Mouse (Mus musculus) gastrocnemius, postnatal 4 days (tissue): Measurements from ENCODE around the gene Wdfy2. TPM values are rescaled to one million over a fixed set of nuclear protein-coding genes. Genes with fewer than 3 reads are reported as not detected.

Source experiments
- DNase-seq, 2 experiments: peaks; one replicate each; pipeline ENCODE4 v3.0.0; 2021 to 2022; ENCODE audit warnings: low spot score in 2 of 2, mixed read lengths in 2 of 2
- total RNA-seq, 2 experiments: library from RNA; stranded (reverse); gene quantifications; 2 replicates each; pipeline ENCODE4 v1.2.3; 2021

Gene Wdfy2
- total RNA-seq, 2 experiments from 2014 or later, result 12.4 to 14.0 TPM

DNA sequence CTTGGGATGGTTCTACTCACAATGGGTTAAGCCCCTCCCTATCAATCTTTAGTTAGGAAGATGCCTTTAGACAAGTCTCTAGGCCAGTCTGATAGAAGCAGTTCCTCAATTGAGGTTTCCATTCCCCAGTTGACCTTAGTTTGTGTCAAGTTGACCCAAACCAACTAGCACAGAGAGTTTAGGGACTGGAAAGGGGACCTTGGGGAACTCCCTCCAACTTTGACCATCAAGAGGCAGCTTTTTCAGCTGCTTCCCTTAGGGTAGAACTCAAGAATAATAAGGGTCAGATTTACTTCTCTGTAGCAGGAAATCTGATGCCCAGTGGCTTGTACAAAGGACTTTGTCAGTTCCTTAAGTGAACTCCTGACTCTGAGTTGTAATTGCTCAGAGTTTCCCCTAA is 5.0 kb downstream of the Wdfy2 start:
- no peak for DNase-seq

DNA sequence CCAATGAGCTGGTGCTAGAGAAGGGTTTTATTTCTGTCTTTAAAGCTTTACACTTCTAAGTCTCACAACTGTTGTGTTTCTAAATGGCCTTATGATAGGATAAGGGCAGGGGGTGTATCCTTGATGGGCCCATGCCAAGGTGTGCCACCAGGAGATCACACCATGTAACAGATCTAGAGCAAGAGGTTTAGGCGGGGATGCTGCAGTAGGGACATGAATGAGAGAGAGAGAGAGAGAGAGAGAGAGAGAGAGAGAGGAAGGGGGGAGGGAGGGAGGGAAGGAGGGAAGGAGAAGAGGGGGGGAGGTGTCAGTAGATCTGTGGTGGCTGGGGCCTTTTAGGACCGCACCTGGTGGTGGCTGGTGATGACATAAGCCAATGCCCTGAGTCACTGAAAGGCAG is 5.5 kb downstream of the Wdfy2 start:
- no peak for DNase-seq

DNA sequence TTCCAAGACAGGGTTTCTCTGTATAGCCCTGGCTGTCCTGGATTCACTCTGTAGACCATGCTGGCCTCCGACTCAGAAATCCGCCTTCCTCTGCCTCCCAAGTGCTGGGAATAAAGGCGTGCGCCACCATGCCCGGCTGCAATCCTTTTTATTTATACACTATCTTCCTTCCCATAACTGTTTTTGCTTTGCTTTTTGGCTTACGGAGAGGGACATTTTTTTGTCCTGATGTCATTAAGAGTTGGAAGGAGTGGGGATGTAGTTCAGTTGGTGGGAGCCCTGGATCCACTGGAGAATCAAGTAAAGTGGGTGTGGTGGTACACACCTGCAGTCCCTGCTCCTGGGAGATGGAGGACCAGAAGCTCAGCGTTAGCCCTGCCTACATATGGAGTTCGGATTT is 6.7 kb downstream of the Wdfy2 start:
- DNase-seq, result no peak

DNA sequence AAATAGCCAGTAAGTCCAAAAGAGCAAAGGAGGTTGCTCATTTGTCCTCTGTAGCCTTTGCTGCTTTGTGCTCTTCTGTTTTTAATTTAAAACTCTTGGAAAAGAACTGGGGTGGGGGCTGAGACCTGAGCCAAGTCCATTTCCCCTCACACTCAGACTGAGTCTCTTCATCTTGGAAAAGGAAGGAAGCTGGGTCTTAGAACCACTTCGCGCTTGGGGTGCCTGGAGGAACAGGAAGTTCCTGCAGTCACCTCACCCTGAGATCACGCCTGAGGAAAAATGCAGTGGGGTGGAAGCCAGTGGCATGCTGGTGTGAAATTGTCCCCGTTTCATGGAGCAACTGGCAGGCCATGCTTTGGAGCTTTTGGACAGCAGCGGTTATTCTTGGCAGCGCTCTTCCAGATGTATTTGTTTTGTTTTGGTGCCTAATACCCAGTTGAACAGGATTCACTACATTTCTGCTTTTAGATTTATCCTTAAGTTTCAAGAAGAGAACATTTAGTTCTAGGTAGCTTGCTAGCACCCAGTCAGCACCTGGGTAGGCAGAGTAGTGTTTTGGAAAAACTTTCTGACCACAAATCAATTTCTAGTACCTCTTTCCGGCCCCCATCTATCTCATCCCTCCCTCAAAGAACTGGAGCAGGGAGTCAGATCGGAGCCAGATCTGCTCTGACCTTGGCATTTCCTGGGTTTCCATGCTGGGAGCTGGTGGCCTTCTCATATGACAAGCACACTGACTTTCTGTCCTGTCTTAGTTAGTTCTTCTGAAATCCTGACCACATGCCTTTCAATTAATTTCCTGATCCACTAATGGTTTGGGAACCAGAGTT is 7.7 kb downstream of the Wdfy2 start:
- peak in 1 of 2 experiments; percentile 34 for DNase-seq

DNA sequence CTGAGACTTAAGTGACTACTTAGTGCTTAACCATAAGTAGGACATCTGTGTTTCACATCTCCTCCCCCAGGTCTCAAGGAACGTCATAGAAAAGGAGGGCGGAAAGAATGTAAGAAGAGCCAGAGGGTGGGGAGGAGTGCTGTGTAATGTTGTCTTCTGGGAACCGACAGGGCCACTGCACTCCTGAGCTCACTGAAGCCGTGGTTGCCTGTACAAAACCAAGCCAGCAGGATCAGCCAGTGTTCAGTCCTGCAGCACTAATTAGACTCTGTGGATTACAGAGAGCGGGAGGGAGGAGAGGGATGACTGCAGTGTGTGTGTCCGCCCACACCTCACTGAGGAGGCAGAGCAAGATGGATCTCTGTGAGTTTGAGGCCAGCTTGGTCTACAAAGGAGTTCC is 13.5 kb downstream of the Wdfy2 start:
- no peak for DNase-seq

DNA sequence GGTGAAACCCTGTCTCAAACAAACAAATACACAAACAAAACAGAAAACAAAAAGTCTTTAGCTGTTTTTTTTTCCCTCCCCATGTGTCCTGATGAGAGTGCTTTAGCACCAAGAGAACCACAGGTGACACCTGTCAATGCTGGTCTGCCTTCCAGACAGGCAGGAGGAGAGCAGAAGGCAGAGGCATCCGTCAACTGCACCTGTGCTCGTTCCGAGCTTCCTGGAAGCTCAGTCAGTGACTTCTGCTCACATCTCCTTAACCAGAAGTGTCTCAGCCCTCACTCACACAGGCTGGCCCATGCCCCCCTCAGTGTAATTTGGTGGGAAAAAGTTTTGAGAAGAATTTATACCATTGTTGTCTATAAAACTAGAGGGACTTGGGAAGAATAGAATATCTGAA is 15.4 kb downstream of the Wdfy2 start:
- no peak for DNase-seq

DNA sequence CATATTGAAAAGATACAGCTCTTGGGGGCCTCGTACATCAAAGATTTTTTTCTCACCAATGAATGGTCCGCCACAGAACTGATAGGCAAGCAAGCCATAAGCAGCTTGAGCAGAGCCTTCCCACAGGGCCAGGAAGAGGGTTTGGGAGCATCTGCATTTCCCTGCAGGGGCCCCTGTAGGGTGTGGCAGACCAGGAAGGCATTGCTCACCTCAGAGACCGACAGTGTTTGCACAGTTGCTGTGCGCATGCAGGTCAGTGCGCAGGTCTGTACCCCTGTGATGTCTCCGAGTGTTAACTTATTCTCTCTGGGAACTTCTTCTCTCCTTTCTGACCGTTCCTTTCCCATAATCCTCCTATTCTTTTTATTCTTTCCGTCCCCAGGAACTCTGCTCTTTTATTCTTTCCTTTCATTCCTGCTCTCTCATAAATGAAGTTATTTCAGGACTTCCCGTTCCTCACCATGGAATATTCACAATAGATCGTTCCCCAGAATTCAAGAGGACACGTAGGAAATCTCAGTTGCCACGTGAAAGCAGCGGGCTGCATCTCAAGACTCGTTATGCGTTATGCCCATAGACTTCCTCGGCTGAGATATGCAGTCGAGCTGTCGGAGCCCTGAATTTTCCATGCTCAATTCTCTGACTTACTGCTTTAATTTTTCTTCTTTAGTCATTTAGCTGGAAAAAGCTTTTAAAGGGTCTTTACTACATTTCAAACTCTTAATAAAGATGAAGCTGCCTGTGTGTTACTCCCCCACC is 17.8 kb downstream of the Wdfy2 start:
- DNase-seq, result no peak

DNA sequence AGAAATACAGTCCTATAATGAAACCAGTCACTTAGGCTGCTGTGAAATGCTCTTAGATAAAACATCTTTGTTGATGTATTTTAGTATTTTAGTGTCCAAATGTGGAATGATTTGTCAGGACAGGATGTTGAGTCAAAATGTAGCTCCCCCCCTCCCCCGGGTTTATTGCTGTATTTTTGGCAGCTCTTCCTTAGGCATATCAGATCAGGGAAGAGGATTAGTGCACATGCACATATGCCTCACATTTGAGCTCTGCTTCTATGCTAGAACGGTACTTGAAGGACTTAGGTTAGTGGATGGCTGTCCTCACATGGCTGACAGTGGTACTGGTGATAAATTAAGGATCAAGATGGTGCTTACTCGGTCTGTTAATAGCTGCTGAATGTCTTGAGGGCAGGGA is 18.4 kb downstream of the Wdfy2 start:
- DNase-seq, result no peak

DNA sequence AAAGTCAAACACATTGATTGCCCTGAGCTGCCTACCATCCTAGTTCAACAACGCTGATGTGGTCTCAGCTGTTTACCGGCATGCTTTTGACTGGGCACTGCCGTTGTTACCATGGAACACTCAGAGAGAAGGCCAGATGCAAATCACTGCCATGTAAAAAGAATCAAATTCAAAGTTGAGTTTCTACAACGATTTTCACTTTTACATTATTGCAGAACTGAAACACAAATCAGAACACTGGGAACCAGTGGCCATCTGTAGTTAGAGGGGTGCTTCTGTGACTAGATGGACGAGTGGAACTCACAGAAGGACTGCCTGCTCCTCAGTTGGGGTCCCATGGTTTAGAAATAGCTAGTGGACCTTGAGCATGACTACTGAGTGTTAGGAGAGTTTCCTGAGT is 19.0 kb downstream of the Wdfy2 start:
- no peak for DNase-seq

DNA sequence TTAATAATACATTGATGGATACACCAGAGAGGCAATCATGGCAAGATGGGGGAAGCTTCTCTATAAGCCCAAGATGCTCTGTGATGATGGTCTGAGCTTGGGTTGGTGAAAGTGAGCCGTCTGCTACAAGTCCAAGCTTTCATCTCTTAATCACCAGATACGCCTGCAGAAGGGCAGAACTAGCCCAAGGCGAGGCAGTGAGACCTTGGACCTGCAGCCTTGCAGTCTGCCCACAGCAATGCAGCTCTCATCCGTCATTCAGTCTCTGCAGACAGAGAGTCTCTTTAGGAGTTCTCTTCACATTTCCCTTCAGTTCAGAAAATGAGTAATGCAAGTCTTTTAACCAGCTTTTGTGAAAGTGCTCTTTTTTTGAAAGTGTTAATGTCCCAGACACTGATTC is 20.4 kb downstream of the Wdfy2 start:
- DNase-seq, result no peak

DNA sequence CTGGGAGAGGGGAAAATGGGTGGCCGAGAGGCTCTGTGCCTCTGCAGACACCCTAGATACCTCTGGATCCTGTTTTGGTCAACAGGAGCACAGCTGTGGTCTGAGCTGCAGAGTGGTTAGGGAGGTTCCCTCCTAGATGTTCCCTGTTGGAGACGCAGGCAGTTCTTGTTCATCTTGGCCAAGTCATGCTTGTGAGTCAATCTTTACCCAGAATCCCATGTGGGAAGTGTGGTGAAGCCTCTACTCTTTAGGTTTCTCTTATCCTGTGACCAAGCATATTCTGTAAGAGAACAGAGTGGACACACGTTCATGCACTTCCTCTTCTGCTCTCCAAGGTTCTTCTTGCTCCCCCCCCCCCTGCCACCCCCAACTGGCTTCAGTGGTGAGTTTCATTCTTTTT is 20.8 kb downstream of the Wdfy2 start:
- no peak for DNase-seq

DNA sequence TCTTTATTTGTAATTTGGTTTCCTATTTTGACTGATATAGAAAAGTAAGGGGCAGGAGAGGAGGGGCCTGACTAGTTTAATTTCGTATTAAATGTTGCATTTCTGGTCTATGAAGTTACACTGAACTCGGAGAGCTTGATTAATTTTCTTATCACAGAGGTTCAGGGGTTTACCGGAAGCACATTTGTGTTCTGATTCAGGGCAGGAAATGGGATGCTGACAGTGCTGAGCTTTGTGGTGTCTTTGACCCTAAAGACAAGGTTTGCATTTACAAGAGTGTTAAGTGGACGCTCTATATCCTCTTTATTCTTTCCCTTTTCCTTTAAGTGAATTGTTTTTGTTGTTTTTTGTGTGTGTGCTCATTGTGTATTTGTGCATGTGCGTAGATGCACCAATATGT is 25.1 kb downstream of the Wdfy2 start:
- no peak for DNase-seq

DNA sequence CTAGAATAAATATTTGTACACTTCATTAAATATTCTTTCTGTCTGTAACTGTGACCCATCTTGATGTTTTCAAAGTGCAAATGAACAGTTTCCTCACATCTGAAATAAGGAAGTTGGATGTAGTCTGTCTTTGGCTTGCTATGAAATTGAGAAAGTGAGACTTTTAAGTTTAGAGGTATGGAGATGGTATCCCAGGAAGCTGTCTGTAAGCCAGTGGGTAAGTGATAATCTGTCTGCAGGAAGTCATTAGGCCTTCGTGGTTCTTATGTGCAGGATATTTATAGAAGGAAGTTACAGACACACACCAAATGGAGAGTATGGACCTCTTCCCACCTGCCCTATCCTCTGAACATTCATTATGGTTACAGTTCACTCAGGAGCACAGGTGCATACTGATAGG is 26.8 kb downstream of the Wdfy2 start:
- DNase-seq, result no peak

DNA sequence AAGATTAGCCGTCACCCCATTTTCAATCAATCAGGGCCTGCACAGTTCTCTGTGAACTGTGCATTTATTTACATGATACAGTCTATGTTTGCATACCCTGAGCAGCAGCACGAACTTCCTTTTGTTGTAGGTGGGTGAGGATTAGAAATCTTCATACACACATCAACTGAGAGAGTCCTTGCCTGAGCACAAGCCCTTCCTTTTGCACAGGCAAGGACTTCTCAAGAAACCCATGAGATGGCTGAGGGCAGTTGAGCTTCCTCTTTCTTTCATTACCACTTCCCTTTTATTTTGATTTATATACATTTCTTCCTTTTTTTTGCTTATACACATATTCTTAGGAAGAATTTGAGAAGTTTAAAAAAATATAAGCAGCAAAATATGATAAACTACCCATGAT is 27.9 kb downstream of the Wdfy2 start:
- DNase-seq, result no peak

DNA sequence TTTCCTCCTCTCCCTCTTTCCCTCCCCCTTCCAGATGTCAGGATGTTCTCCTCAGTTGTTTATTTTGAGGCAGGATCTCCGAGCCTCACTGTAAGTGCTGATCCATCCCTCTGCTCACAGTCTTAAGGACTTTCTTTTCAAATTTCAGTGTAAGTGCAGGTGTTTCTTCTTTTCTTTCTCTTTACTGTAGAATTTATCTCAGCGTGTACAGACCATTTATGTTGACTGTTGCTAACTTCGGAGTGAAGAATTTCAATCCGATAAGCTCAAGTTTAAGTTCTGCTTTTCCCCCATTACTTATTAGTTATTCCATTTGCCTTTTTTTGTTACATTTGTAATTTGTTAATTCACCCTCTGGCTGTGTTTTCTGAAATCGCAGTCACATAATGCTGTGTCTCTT is 29.6 kb downstream of the Wdfy2 start:
- DNase-seq, result no peak

DNA sequence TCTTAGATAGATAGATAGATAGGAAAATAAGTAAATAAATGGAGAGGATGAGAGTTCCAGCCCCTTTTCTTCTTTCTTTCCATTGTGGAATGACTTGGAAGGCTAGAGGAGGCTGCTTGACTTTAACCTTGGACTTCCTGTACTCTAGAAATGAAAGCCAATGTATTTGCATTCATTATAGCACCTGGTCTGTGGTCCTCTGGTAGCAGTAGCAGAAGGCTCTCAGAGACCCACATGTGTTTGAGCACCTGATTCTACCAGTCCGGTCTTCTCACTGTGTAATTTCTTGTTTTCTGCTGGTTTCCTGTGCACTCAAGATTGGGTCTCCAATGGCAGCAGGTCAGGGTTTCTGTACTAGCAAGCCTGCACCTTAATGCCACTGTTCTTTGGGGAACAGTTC is 30.1 kb downstream of the Wdfy2 start:
- no peak for DNase-seq

DNA sequence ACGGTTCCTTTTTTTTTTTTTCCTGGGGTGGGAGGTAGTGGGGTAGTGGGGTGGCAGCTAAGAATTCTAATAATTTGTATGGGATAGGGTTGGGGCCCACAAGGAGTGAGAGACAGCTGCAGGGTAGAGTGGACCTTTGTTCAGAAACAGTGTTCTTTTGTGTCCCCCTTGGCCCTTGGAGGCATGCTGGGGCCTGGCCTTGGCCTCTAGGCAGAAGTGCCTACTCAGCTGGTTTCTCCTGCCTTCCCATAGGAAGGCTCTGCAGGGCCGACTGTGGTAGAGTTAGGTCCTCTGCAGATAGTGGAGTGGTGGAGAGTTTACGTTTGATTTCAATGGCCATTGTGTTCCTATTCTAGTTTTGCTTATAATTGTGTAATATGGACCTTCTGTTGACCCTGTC is 30.8 kb downstream of the Wdfy2 start:
- no peak for DNase-seq

DNA sequence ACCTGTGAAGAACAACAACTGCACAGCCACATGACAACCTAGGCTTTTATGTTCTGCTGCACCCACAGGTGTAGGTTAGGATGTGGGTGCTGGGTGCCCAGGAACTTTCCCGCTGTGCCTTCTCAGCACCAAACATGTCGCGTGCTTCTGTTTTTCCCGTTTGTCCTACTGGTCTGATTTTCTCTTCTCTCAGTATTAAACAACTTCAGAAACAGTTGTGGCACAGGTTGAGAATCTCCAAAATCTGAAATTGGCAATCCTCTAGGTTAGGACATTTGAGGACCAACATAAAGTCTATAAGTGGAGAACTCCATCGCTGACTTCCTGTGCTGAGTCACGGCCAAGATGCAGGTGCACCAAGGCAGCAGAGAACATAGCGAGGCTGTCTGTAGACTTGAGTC is 32.8 kb downstream of the Wdfy2 start:
- DNase-seq, result no peak

DNA sequence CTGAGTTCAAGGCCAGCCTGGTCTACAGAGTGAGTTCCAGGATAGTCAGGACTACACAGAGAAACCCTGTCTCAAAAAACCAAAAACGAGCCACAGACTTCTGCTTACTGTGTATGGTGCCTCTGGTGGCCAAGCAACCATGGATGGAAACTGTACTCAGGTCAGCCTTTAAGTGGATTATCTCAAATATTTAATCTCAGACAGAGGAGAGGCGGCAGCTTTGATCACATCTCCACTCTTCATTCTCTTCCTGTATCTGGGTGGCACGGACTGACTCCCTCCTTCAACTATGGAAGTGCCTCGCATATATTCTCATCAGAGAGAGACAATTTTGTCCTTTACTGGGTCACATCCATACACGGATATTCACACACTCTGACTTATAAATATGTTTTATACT is 34.0 kb downstream of the Wdfy2 start:
- no peak for DNase-seq

DNA sequence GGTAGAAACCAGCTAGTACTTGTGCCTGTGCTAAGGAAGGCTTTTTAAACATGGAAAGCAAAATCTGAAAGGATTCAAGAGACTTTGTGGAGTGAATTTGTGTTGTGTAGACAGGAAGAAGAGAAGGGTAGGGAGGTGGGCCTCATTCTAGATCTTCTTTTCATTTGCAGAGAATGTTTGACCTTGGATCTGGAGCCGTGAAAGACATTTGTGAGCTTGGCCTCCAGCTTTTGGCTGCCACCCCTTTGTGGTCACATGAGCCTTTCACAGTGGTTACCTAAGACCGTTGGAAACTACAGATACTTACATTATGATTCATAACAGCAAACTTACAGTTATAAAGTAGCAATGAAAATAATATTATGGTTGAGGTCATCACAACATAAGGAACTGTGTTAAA is 34.5 kb downstream of the Wdfy2 start:
- DNase-seq, result no peak

DNA sequence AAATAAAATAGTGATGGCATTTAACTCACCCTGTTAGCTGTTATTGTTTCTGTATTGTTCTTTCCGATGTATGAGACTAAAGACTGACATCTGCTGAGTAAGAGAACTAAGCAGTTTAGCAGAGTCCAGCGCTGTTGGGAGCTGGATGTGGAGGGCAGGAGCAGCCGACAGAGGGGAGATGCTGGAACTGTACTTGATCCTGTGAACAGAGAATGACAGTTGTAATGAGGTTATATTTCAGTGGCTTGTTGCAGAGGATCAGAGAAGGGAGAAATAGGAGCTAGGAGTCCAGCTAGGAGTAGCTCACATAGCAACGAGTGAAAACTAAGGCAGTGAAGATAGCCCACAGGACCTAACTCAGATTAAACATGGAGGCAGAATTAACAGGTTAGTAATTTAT is 36.3 kb downstream of the Wdfy2 start:
- no peak for DNase-seq

DNA sequence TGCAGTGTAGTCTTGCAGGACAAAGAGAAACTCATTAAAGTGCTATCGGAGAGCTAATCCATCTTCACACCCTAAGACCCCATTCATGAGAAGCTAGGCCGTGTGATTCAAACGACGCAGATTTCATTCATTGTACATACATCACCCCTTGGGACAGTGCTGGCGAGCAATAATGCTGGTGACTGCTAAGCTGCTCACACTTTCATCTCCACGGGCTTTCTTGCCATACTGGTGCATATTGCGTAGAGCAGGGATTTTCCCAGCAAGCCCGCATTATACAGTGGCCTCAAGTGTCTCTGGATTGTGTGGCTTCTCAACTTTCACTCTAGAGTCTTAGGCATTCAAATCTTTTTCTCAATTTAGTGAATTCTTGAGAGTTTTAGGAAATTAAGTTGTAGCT is 36.9 kb downstream of the Wdfy2 start:
- no peak for DNase-seq

DNA sequence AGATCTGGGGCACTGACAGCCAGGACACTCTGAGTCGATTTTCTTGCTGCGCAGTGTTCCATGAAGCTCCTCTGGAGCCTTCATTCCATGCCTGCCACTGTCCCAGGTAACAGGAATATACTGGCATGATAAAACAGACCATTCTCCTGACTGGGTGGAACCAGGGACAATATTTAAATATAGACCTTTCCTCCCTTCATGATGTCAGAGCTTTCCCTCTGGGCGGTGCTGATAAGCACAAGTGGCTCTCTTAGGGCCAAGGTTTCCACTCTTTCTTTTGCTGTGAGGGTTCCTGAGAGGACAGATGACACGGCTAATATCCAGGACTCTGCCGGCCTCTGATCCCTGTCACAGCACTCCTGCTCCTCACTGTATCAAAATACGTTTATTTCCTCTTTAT is 40.6 kb downstream of the Wdfy2 start:
- no peak for DNase-seq
